In genomic region chr17:34604061-34604508, GRCm38 (mm10) we compare ENCODE assay signal across 8 mouse cellular contexts. TPM values are rescaled to one million over a fixed set of nuclear protein-coding genes. Genes with fewer than 3 reads are reported as not detected.
A peak's percentile ranks its signal among the peaks of the same experiment; 100 is the strongest.
DNase-seq lines count a peak whose midpoint lies in the region; ATAC-seq and TF ChIP-seq lines count a peak whose summit lies in the region.

Gene Agpat1 (plus strand): TSS chr17:34604262.

- peaks cover 12% of the 10 kb centered on the region for H3K79me2 ChIP-seq in CH12.LX (replicated peaks; ENCODE audit: control insufficient read depth, extremely low read depth, insufficient read depth, poor library complexity, severe bottlenecking)

- peak within 1 kb of the TSS; percentile 75 to 97 (median 82) for H3K4me3 ChIP-seq in CH12.LX (replicated peaks in 1 of 3; ENCODE audit: low read depth in 2 of 3, low read length in 2 of 3, poor library complexity in 1 of 3)
- peak within 1 kb of the TSS; percentile 92 for H3K4me3 ChIP-seq in forebrain, embryonic 14.5 days (ENCODE audit: low read depth, low read length)
- H3K4me3 ChIP-seq in liver, embryonic 15.5 days (replicated peaks), result peak within 1 kb of the TSS; percentile 89
- H3K4me3 ChIP-seq in neural tube, embryonic 11.5 days (ENCODE audit: low read depth, low read length), result peak within 1 kb of the TSS; percentile 86
- H3K4me3 ChIP-seq in stomach, embryonic 16.5 days (replicated peaks; ENCODE audit: low read length), result peak within 1 kb of the TSS; percentile 89

- dilution Hi-C loops in CH12.LX (cut with MboI; ENCODE audit: extremely low pct_ligation_motif_present, extremely low pct_unique_long_range_greater_than_20kb, low sequenced_read_pairs), result no loop called here

- intact Hi-C loops in heart, postnatal 10 days (cut with DNase I), result loop anchor here (10.0 kb wide), 1 partner anchor 479 kb away; the partner anchor contains the start of gene Brd2

- peak; percentile 92 for TF ChIP-seq POLR2A in CH12.LX (IDR thresholded peaks at IDR 0.05; ENCODE audit: low read depth, low read length)

- TF ChIP-seq CTCF in CH12.LX (conservative IDR thresholded peaks at IDR 0.05 in 1 of 2, IDR thresholded peaks at IDR 0.05 in 1 of 2; ENCODE audit: low read depth in 2 of 2, low read length in 2 of 2), result no peak

- H3K27me3 ChIP-seq in CH12.LX (replicated peaks), result no peaks in the 10 kb centered on the region
- no peaks in the 10 kb centered on the region for H3K27me3 ChIP-seq in forebrain, embryonic 14.5 days (replicated peaks; ENCODE audit: control insufficient read depth, insufficient read depth, low read length)
- no peaks in the 10 kb centered on the region for H3K27me3 ChIP-seq in liver, embryonic 15.5 days
- H3K27me3 ChIP-seq in neural tube, embryonic 11.5 days (ENCODE audit: control insufficient read depth, insufficient read depth, low read length), result no peaks in the 10 kb centered on the region
- H3K27me3 ChIP-seq in stomach, embryonic 16.5 days (ENCODE audit: control insufficient read depth, insufficient read depth, low read length), result no peaks in the 10 kb centered on the region

- DNase-seq in CH12.LX (ENCODE audit: extremely low read depth), result peak; percentile 99
- peak; percentile 99 for DNase-seq in c-Kit-positive CD71-positive TER-119-positive erythroid progenitor cells, embryonic 14.5 days (ENCODE audit: low spot score)
- DNase-seq in forebrain, embryonic 14.5 days (ENCODE audit: low spot score), result no peak
- peak; percentile 99 for DNase-seq in heart, postnatal 10 days
- peak; percentile 98 to 99 for DNase-seq in kidney, postnatal 4 days
- peak; percentile 99 for DNase-seq in neural tube, embryonic 11.5 days (ENCODE audit: low spot score)

- in situ Hi-C loops in CH12.LX (cut with MboI; ENCODE audit: low pct_ligation_motif_present, low pct_unique_long_range_greater_than_20kb, low sequenced_read_pairs), result no loop called here

- no peaks in the 10 kb centered on the region for H3K9me3 ChIP-seq in CH12.LX (replicated peaks; ENCODE audit: low read length)
- H3K9me3 ChIP-seq in forebrain, embryonic 14.5 days (replicated peaks; ENCODE audit: control insufficient read depth, low read length), result no peaks in the 10 kb centered on the region
- H3K9me3 ChIP-seq in liver, embryonic 15.5 days (replicated peaks), result no peaks in the 10 kb centered on the region
- no peaks in the 10 kb centered on the region for H3K9me3 ChIP-seq in neural tube, embryonic 11.5 days (ENCODE audit: control insufficient read depth, low read length)
- no peaks in the 10 kb centered on the region for H3K9me3 ChIP-seq in stomach, embryonic 16.5 days (replicated peaks; ENCODE audit: control insufficient read depth, low read length)

- peak; percentile 83 for ATAC-seq in forebrain, embryonic 14.5 days
- ATAC-seq in liver, embryonic 15.5 days (ENCODE audit: insufficient read depth), result peak; percentile 79
- peak; percentile 84 for ATAC-seq in neural tube, embryonic 11.5 days (ENCODE audit: insufficient read depth, low FRiP score, low TSS enrichment)
- peak; percentile 87 for ATAC-seq in stomach, embryonic 16.5 days (ENCODE audit: insufficient read depth, low FRiP score)

- H3K27ac ChIP-seq in CH12.LX (ENCODE audit: insufficient read depth, low read depth), result peak within 1 kb of the TSS; percentile 49
- H3K27ac ChIP-seq in forebrain, embryonic 14.5 days (ENCODE audit: low read depth, low read length), result peak within 1 kb of the TSS; percentile 85
- H3K27ac ChIP-seq in liver, embryonic 15.5 days (replicated peaks), result peak within 1 kb of the TSS; percentile 89
- H3K27ac ChIP-seq in neural tube, embryonic 11.5 days (ENCODE audit: low read depth, low read length), result peak within 1 kb of the TSS; percentile 91
- peak within 1 kb of the TSS; percentile 96 for H3K27ac ChIP-seq in stomach, embryonic 16.5 days (ENCODE audit: low read length)

- TF ChIP-seq RAD21 in CH12.LX (IDR thresholded peaks at IDR 0.05; ENCODE audit: low read depth, low read length), result no peak

- peak within 1 kb of the TSS; percentile 91 for H3K9ac ChIP-seq in CH12.LX (ENCODE audit: insufficient read depth, low read depth)
- H3K9ac ChIP-seq in forebrain, embryonic 14.5 days (ENCODE audit: low read length), result peak within 1 kb of the TSS; percentile 98
- peak within 1 kb of the TSS; percentile 94 for H3K9ac ChIP-seq in liver, embryonic 15.5 days
- H3K9ac ChIP-seq in neural tube, embryonic 11.5 days (ENCODE audit: low read length), result peak within 1 kb of the TSS; percentile 63
- peak within 1 kb of the TSS; percentile 96 for H3K9ac ChIP-seq in stomach, embryonic 16.5 days (ENCODE audit: low read length)

- peaks cover 12 to 39% of the 10 kb centered on the region in 2 experiments for H3K4me1 ChIP-seq in CH12.LX (ENCODE audit: control insufficient read depth in 1 of 2, insufficient read depth in 2 of 2)
- peaks cover 23% of the 10 kb centered on the region for H3K4me1 ChIP-seq in forebrain, embryonic 14.5 days (ENCODE audit: control insufficient read depth, insufficient read depth, low read length)
- peaks cover 73% of the 10 kb centered on the region for H3K4me1 ChIP-seq in liver, embryonic 15.5 days (replicated peaks)
- H3K4me1 ChIP-seq in neural tube, embryonic 11.5 days (ENCODE audit: control insufficient read depth, insufficient read depth, low read length), result peaks cover 23% of the 10 kb centered on the region
- H3K4me1 ChIP-seq in stomach, embryonic 16.5 days (ENCODE audit: control insufficient read depth, insufficient read depth, low read length), result peaks cover 32% of the 10 kb centered on the region

- peak within 1 kb of the TSS; percentile 86 for H3K4me2 ChIP-seq in CH12.LX (ENCODE audit: insufficient read depth, low read depth, poor library complexity, severe bottlenecking)
- peak within 1 kb of the TSS; percentile 77 for H3K4me2 ChIP-seq in forebrain, embryonic 14.5 days (ENCODE audit: low read length)
- peak within 1 kb of the TSS; percentile 97 for H3K4me2 ChIP-seq in liver, embryonic 15.5 days
- peak within 1 kb of the TSS; percentile 98 for H3K4me2 ChIP-seq in neural tube, embryonic 11.5 days (ENCODE audit: low read depth)
- peak within 1 kb of the TSS; percentile 92 for H3K4me2 ChIP-seq in stomach, embryonic 16.5 days (ENCODE audit: low read depth, low read length)

- WGBS in forebrain, embryonic 14.5 days, result under 1% methylated on average over 35 of the region's 35 CpGs
- WGBS in liver, embryonic 15.5 days (ENCODE audit: insufficient replicate concordance), result 0% methylated on average over 35 of the region's 35 CpGs
- under 1% methylated on average over 34 of the region's 35 CpGs for whole genome bisulfite sequencing in neural tube, embryonic 11.5 days
- under 1% methylated on average over 35 of the region's 35 CpGs for WGBS in stomach, embryonic 16.5 days

- no peak for TF ChIP-seq EP300 in CH12.LX (IDR thresholded peaks at IDR 0.05; ENCODE audit: low read length)

- peaks cover 15 to 45% of the 10 kb centered on the region in 2 experiments for H3K36me3 ChIP-seq in CH12.LX (replicated peaks in 1 of 2; ENCODE audit: control insufficient read depth in 1 of 2, insufficient read depth in 1 of 2, low read length in 1 of 2)
- H3K36me3 ChIP-seq in forebrain, embryonic 14.5 days (ENCODE audit: control insufficient read depth, insufficient read depth, low read length), result peaks cover 26% of the 10 kb centered on the region
- H3K36me3 ChIP-seq in liver, embryonic 15.5 days (replicated peaks), result peaks cover 23% of the 10 kb centered on the region
- peaks cover 4% of the 10 kb centered on the region; the same call in 1 of the 2 replicates for H3K36me3 ChIP-seq in neural tube, embryonic 11.5 days (ENCODE audit: control insufficient read depth, insufficient read depth, low read length)
- H3K36me3 ChIP-seq in stomach, embryonic 16.5 days (ENCODE audit: control insufficient read depth, insufficient read depth, low read length), result peaks cover 8% of the 10 kb centered on the region; the same call in 1 of the 2 replicates

TF ChIP-seq in CH12.LX, 34 proteins besides CTCF, POLR2A, EP300 and RAD21 (continues in another document):
- TF ChIP-seq USF2 (conservative IDR thresholded peaks at IDR 0.05; ENCODE audit: low read depth, low read length) (no peak), MAFK (IDR thresholded peaks at IDR 0.05; ENCODE audit: insufficient replicate concordance, low read length) (no peak), CHD1 (IDR thresholded peaks at IDR 0.05; ENCODE audit: low read depth, low read length) (no peak), MEF2A (IDR thresholded peaks at IDR 0.05; ENCODE audit: borderline replicate concordance, low read depth, low read length) (peak; percentile 47; the same call in 1 of the 2 replicates), HCFC1 (IDR thresholded peaks at IDR 0.05; ENCODE audit: low read depth, low read length) (no peak), TCF12 (IDR thresholded peaks at IDR 0.05; ENCODE audit: low read depth, low read length) (peak; percentile 87), MYC (IDR thresholded peaks at IDR 0.05; ENCODE audit: low read depth, low read length) (no peak), IRF4 (IDR thresholded peaks at IDR 0.05; ENCODE audit: low read depth, low read length) (no peak), ZKSCAN1 (IDR thresholded peaks at IDR 0.05; ENCODE audit: borderline replicate concordance, low read depth, low read length) (no peak), MXI1 (IDR thresholded peaks at IDR 0.05; ENCODE audit: low read depth, low read length) (peak; percentile 34), CHD2 (IDR thresholded peaks at IDR 0.05; ENCODE audit: low read length) (no peak), E2F4 (IDR thresholded peaks at IDR 0.05; ENCODE audit: insufficient replicate concordance, low read depth, low read length) (no peak), BHLHE40 (IDR thresholded peaks at IDR 0.05; ENCODE audit: low read depth, low read length) (no peak), PAX5 (IDR thresholded peaks at IDR 0.05; ENCODE audit: low read length) (no peak), MAZ (IDR thresholded peaks at IDR 0.05; ENCODE audit: low read depth, low read length) (peak; percentile 21; the same call in 1 of the 2 replicates), UBTF (IDR thresholded peaks at IDR 0.05; ENCODE audit: low read depth, low read length) (no peak), NELFE (IDR thresholded peaks at IDR 0.05; ENCODE audit: low read depth, low read length) (peak; percentile 80), TBP (conservative IDR thresholded peaks at IDR 0.05; ENCODE audit: low read depth, low read length) (peak; percentile 69; the same call in 1 of the 2 replicates), ETS1 (conservative IDR thresholded peaks at IDR 0.05; ENCODE audit: low read depth, low read length) (no peak)

RNA-seq across cellular contexts. Expression of gene Agpat1, which starts in this region (rescaled TPM):
- total RNA-seq in CH12.LX (2012; rRNA removed) (39.3 and 47.4 TPM in 2 replicates), CH12.LX (2014; rRNA removed) (9.9 and 11.2 TPM in 2 replicates)
- polyA plus RNA-seq in CH12.LX (2012; ENCODE audit: insufficient read length, low read depth), result 37.7 and 44.4 TPM in 2 replicates
- 88.6 and 106 TPM in 2 replicates for polyA plus RNA-seq in forebrain, embryonic 14.5 days (2014; fragmentation: Nextera tagmentation; extraction: Ambion mirVana)
- 10 to 100 TPM; 54.4 to 56.5 TPM for total RNA-seq in heart, postnatal 10 days (2021)
- 21.1 and 23.6 TPM in 2 replicates for polyA plus RNA-seq in liver, embryonic 15.5 days (2015; fragmentation: Nextera tagmentation; extraction: Ambion mirVana)
- polyA plus RNA-seq in neural tube, embryonic 11.5 days (2014; fragmentation: Nextera tagmentation; extraction: Ambion mirVana), result 83.3 and 91.2 TPM in 2 replicates
- 42.6 TPM in 2 replicates for polyA plus RNA-seq in stomach, embryonic 16.5 days (2015; fragmentation: Nextera tagmentation; extraction: Ambion mirVana)
